Mouse (Mus musculus) kidney, adult 2 months (tissue): ENCODE measurements around the gene Mllt3.

Experiments used
- CTCF ChIP-seq: fragments of 200-500 bp; conservative IDR thresholded peaks from 2 replicates; pipeline ENCODE4 v1.5.1; 2011; ENCODE audit warnings: low read depth, mild to moderate bottlenecking, control low read depth, low read length, moderate library complexity, mixed read lengths; ENCODE audit not compliant: insufficient read depth, insufficient read length
- POLR2A ChIP-seq: fragments of 200-500 bp; IDR thresholded peaks from one replicate; pipeline ENCODE4 v1.6.1; 2011; ENCODE audit warnings: low read depth, low read length, control low read depth

DNA sequence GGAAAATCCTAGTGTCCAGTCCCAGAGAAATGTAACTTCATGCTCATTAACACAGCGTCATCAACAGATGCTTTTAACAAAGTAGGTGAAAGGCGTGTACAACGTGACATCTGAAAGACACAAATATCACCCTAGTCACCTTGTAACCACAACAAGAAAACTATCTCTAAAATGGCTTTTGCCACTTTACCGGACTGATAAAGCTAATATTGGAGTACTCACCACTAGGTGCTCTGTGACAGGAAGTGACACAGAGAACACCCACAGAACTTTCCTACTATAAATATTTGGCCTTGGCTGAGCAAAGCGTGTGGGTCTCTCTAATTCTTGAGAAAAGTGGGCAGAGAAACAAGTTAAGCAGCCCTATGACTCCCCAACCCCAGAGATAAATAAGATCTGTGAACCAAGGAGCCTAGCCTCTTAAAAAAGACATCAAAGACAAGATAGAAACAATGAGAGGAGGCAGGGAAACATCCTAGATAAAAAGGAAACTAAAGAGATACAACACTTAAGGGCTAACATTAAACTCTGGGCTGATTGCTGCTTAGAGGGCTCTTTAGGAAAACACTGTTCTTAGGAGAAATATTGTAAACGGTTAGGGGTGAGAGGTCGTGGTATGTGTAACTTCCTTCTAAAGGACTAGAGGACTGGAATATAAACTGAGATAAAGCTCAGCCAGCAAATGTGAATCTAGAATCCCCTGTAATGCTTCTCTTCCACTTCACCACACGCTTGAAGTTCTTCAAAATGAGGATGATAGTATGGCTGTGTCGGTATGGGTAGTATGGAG is 29.8 kb downstream of the Mllt3 start:
- TF ChIP-seq POLR2A: no peak
- no peak for TF ChIP-seq CTCF
